Mouse (Mus musculus): ENCODE measurements around the gene 4930455H04Rik. TPM values are rescaled to one million over a fixed set of nuclear protein-coding genes. Genes with fewer than 3 reads are reported as not detected.

The 4930455H04Rik gene
- not detected in 2 replicates for polyA plus RNA-seq (2014; fragmentation: Nextera tagmentation; extraction: Ambion mirVana)

- no peaks in the 10 kb centered on the region for H3K9me3 ChIP-seq (ENCODE audit: control insufficient read depth, low read length)
- peak within 1 kb of the TSS; percentile 55 for H3K9ac ChIP-seq (ENCODE audit: low read length)
- peak within 1 kb of the TSS; percentile 20 for H3K4me3 ChIP-seq (ENCODE audit: low read depth, low read length)
- no peaks in the 10 kb centered on the region for H3K36me3 ChIP-seq (ENCODE audit: control insufficient read depth, insufficient read depth, low read length)
- 73% methylated on average over 4 of the region's 4 CpGs for WGBS
- ATAC-seq (replicated peaks; ENCODE audit: low FRiP score) = no peak
- H3K4me1 ChIP-seq (replicated peaks; ENCODE audit: control insufficient read depth, insufficient read depth, low read length) = peaks cover 4% of the 10 kb centered on the region
- H3K27ac ChIP-seq (ENCODE audit: low read depth, low read length) = 0 out of 2 replicates have a peak within 1 kb of the TSS, but pooled peaks have one; percentile 37
- H3K4me2 ChIP-seq (ENCODE audit: low read depth, low read length, severe bottlenecking) = peak within 1 kb of the TSS; percentile 57
- no peak for DNase-seq (ENCODE audit: low spot score)
- H3K27me3 ChIP-seq (ENCODE audit: control insufficient read depth, insufficient read depth, low read length) = no peaks in the 10 kb centered on the region
These were observed at the start of gene 4930455H04Rik for GRCm38 (mm10) chr3:116967967-116968366. TSS of gene 4930455H04Rik (plus strand) at chr3:116968267.

GRCm38 (mm10) chr3:116921535-116921934 is 46.5 kb upstream of the 4930455H04Rik start:
- H3K4me1 ChIP-seq (replicated peaks; ENCODE audit: control insufficient read depth, insufficient read depth, low read length) = no peaks in the 10 kb centered on the region

GRCm38 (mm10) chr3:116923042-116923441 is 45.0 kb upstream of the 4930455H04Rik start:
- WGBS = 91% methylated on average over 12 of the region's 12 CpGs
- Histone ChIP-seq H3K4me1 (replicated peaks; ENCODE audit: control insufficient read depth, insufficient read depth, low read length) (no peaks in the 10 kb centered on the region), H3K9ac (ENCODE audit: low read length) (no peak overlapping the region), H3K27me3 (ENCODE audit: control insufficient read depth, insufficient read depth, low read length) (no peaks in the 10 kb centered on the region), H3K36me3 (ENCODE audit: control insufficient read depth, insufficient read depth, low read length) (no peaks in the 10 kb centered on the region), H3K9me3 (ENCODE audit: control insufficient read depth, low read length) (no peaks in the 10 kb centered on the region), H3K27ac (ENCODE audit: low read depth, low read length) (no peak overlapping the region), H3K4me3 (ENCODE audit: low read depth, low read length) (no peak overlapping the region), H3K4me2 (ENCODE audit: low read depth, low read length, severe bottlenecking) (no peak overlapping the region)
- no peak for DNase-seq (ENCODE audit: low spot score)
- no peak for ATAC-seq (replicated peaks; ENCODE audit: low FRiP score)

More at GRCm38 (mm10) chr3:116921535-116921934, 46.5 kb upstream of the 4930455H04Rik start:
- Histone ChIP-seq H3K27ac (ENCODE audit: low read depth, low read length) (no peak overlapping the region), H3K36me3 (ENCODE audit: control insufficient read depth, insufficient read depth, low read length) (no peaks in the 10 kb centered on the region), H3K4me3 (ENCODE audit: low read depth, low read length) (no peak overlapping the region), H3K27me3 (ENCODE audit: control insufficient read depth, insufficient read depth, low read length) (no peaks in the 10 kb centered on the region), H3K4me2 (ENCODE audit: low read depth, low read length, severe bottlenecking) (no peak overlapping the region), H3K9me3 (ENCODE audit: control insufficient read depth, low read length) (no peaks in the 10 kb centered on the region), H3K9ac (ENCODE audit: low read length) (no peak overlapping the region)
- WGBS = 86% methylated on average over 3 of the region's 3 CpGs
- ATAC-seq (replicated peaks; ENCODE audit: low FRiP score) (no peak), DNase-seq (ENCODE audit: low spot score) (no peak)

- no peak for ATAC-seq (replicated peaks; ENCODE audit: low FRiP score)
- H3K36me3 ChIP-seq (ENCODE audit: control insufficient read depth, insufficient read depth, low read length) = no peaks in the 10 kb centered on the region
- no peaks in the 10 kb centered on the region for H3K27me3 ChIP-seq (ENCODE audit: control insufficient read depth, insufficient read depth, low read length)
- H3K9ac ChIP-seq (ENCODE audit: low read length) = no peak overlapping the region
- 88% methylated on average over 4 of the region's 4 CpGs for WGBS
- no peak overlapping the region for H3K27ac ChIP-seq (ENCODE audit: low read depth, low read length)
- no peaks in the 10 kb centered on the region for H3K9me3 ChIP-seq (ENCODE audit: control insufficient read depth, low read length)
- H3K4me3 ChIP-seq (ENCODE audit: low read depth, low read length) = no peak overlapping the region
- no peak for DNase-seq (ENCODE audit: low spot score)
- no peak overlapping the region for H3K4me2 ChIP-seq (ENCODE audit: low read depth, low read length, severe bottlenecking)
- no peaks in the 10 kb centered on the region for H3K4me1 ChIP-seq (replicated peaks; ENCODE audit: control insufficient read depth, insufficient read depth, low read length)
These were observed 39.1 kb upstream of the 4930455H04Rik start for GRCm38 (mm10) chr3:116928994-116929393.

- 96% methylated on average over 1 of the region's 1 CpGs for WGBS
- Histone ChIP-seq H3K9ac (ENCODE audit: low read length) (no peak overlapping the region), H3K4me2 (ENCODE audit: low read depth, low read length, severe bottlenecking) (no peak overlapping the region), H3K4me3 (ENCODE audit: low read depth, low read length) (no peak overlapping the region), H3K27ac (ENCODE audit: low read depth, low read length) (no peak overlapping the region), H3K36me3 (ENCODE audit: control insufficient read depth, insufficient read depth, low read length) (no peaks in the 10 kb centered on the region), H3K9me3 (ENCODE audit: control insufficient read depth, low read length) (no peaks in the 10 kb centered on the region; the same call in 1 of the 2 replicates), H3K27me3 (ENCODE audit: control insufficient read depth, insufficient read depth, low read length) (no peaks in the 10 kb centered on the region), H3K4me1 (replicated peaks; ENCODE audit: control insufficient read depth, insufficient read depth, low read length) (no peaks in the 10 kb centered on the region)
- ATAC-seq (replicated peaks; ENCODE audit: low FRiP score) (no peak), DNase-seq (ENCODE audit: low spot score) (no peak)
These were observed 34.9 kb upstream of the 4930455H04Rik start for GRCm38 (mm10) chr3:116933158-116933557.

- no peak overlapping the region for H3K27ac ChIP-seq (ENCODE audit: low read depth, low read length)
- no peak overlapping the region for H3K4me3 ChIP-seq (ENCODE audit: low read depth, low read length)
- WGBS = 69% methylated on average over 4 of the region's 4 CpGs
- no peaks in the 10 kb centered on the region; the same call in 1 of the 2 replicates for H3K9me3 ChIP-seq (ENCODE audit: control insufficient read depth, low read length)
- no peak overlapping the region for H3K4me2 ChIP-seq (ENCODE audit: low read depth, low read length, severe bottlenecking)
- DNase-seq (ENCODE audit: low spot score) = no peak
- no peak overlapping the region for H3K9ac ChIP-seq (ENCODE audit: low read length)
- H3K4me1 ChIP-seq (replicated peaks; ENCODE audit: control insufficient read depth, insufficient read depth, low read length) = no peaks in the 10 kb centered on the region
- H3K27me3 ChIP-seq (ENCODE audit: control insufficient read depth, insufficient read depth, low read length) = no peaks in the 10 kb centered on the region
- ATAC-seq (replicated peaks; ENCODE audit: low FRiP score) = no peak
- no peaks in the 10 kb centered on the region for H3K36me3 ChIP-seq (ENCODE audit: control insufficient read depth, insufficient read depth, low read length)
These were observed 31.0 kb upstream of the 4930455H04Rik start for GRCm38 (mm10) chr3:116936934-116937691.

- H3K9ac ChIP-seq (ENCODE audit: low read length) = no peak overlapping the region
- H3K4me1 ChIP-seq (replicated peaks; ENCODE audit: control insufficient read depth, insufficient read depth, low read length) = no peaks in the 10 kb centered on the region
- H3K27ac ChIP-seq (ENCODE audit: low read depth, low read length) = no peak overlapping the region
- DNase-seq (ENCODE audit: low spot score) = no peak
- 78% methylated on average over 10 of the region's 10 CpGs for WGBS
- H3K36me3 ChIP-seq (ENCODE audit: control insufficient read depth, insufficient read depth, low read length) = no peaks in the 10 kb centered on the region
- H3K4me3 ChIP-seq (ENCODE audit: low read depth, low read length) = no peak overlapping the region
- ATAC-seq (replicated peaks; ENCODE audit: low FRiP score) = no peak
- H3K27me3 ChIP-seq (ENCODE audit: control insufficient read depth, insufficient read depth, low read length) = no peaks in the 10 kb centered on the region
- no peak overlapping the region for H3K4me2 ChIP-seq (ENCODE audit: low read depth, low read length, severe bottlenecking)
- H3K9me3 ChIP-seq (ENCODE audit: control insufficient read depth, low read length) = no peaks in the 10 kb centered on the region; the same call in 1 of the 2 replicates
These were observed 27.1 kb upstream of the 4930455H04Rik start for GRCm38 (mm10) chr3:116940804-116941558.

GRCm38 (mm10) chr3:116941559-116942117 is 26.4 kb upstream of the 4930455H04Rik start:
- Histone ChIP-seq H3K4me1 (replicated peaks; ENCODE audit: control insufficient read depth, insufficient read depth, low read length) (no peaks in the 10 kb centered on the region), H3K36me3 (ENCODE audit: control insufficient read depth, insufficient read depth, low read length) (no peaks in the 10 kb centered on the region), H3K27ac (ENCODE audit: low read depth, low read length) (no peak overlapping the region), H3K4me2 (ENCODE audit: low read depth, low read length, severe bottlenecking) (no peak overlapping the region), H3K27me3 (ENCODE audit: control insufficient read depth, insufficient read depth, low read length) (no peaks in the 10 kb centered on the region), H3K9ac (ENCODE audit: low read length) (no peak overlapping the region), H3K9me3 (ENCODE audit: control insufficient read depth, low read length) (no peaks in the 10 kb centered on the region; the same call in 1 of the 2 replicates), H3K4me3 (ENCODE audit: low read depth, low read length) (no peak overlapping the region)
- DNase-seq (ENCODE audit: low spot score) (no peak), ATAC-seq (replicated peaks; ENCODE audit: low FRiP score) (no peak)
- WGBS = 100% methylated on average over 1 of the region's 1 CpGs

Measured in forebrain, embryonic 11.5 days (tissue).